Mouse (Mus musculus) yolk sac, embryonic 10.5 days (tissue): ENCODE data around the gene Rbpj.

ENCODE experiments used
- DNase-seq: peaks from one replicate; pipeline ENCODE4 v3.0.0-alpha.2; 2017; ENCODE audit warnings: low spot score

Rbpj gene

GRCm38 (mm10) chr5:53551394-53551793 lies 85.4 kb downstream of the Rbpj start:
- no peak for DNase-seq

GRCm38 (mm10) chr5:53551910-53552309 lies 86.0 kb downstream of the Rbpj start:
- DNase-seq: no peak

- DNase-seq: no peak
These were observed 87.3 kb downstream of the Rbpj start for GRCm38 (mm10) chr5:53553281-53553680.

GRCm38 (mm10) chr5:53554180-53554579 lies 88.2 kb downstream of the Rbpj start:
- no peak for DNase-seq

GRCm38 (mm10) chr5:53554926-53555325 lies 89.0 kb downstream of the Rbpj start:
- DNase-seq: no peak

GRCm38 (mm10) chr5:53555474-53555873 lies 89.5 kb downstream of the Rbpj start:
- no peak for DNase-seq

GRCm38 (mm10) chr5:53555929-53556328 lies 90.0 kb downstream of the Rbpj start:
- DNase-seq: no peak

GRCm38 (mm10) chr5:53557544-53558260 lies 91.8 kb downstream of the Rbpj start:
- no peak for DNase-seq

GRCm38 (mm10) chr5:53561160-53561559 lies 95.2 kb downstream of the Rbpj start:
- no peak for DNase-seq

- DNase-seq: no peak
These were observed 98.4 kb downstream of the Rbpj start for GRCm38 (mm10) chr5:53564309-53564708.

- no peak for DNase-seq
These were observed 99.4 kb downstream of the Rbpj start for GRCm38 (mm10) chr5:53565213-53565794.

GRCm38 (mm10) chr5:53566485-53567083 lies 100.6 kb downstream of the Rbpj start:
- DNase-seq: no peak

GRCm38 (mm10) chr5:53572496-53572895 lies 106.5 kb downstream of the Rbpj start:
- no peak for DNase-seq

- no peak for DNase-seq
These were observed 109.0 kb downstream of the Rbpj start for GRCm38 (mm10) chr5:53574883-53575442.

- no peak for DNase-seq
These were observed 111.4 kb downstream of the Rbpj start for GRCm38 (mm10) chr5:53577272-53577889.

GRCm38 (mm10) chr5:53584069-53584767 lies 118.3 kb downstream of the Rbpj start:
- DNase-seq: no peak

- peak; percentile 25 for DNase-seq
These were observed 122.6 kb downstream of the Rbpj start for GRCm38 (mm10) chr5:53588421-53589171.

- peak; percentile 96 for DNase-seq
These were observed 123.4 kb downstream of the Rbpj start for GRCm38 (mm10) chr5:53589172-53589960.

- peak; percentile 100 for DNase-seq
These were observed 124.3 kb downstream of the Rbpj start for GRCm38 (mm10) chr5:53590179-53590765.
